Mouse (Mus musculus): ENCODE data around the gene Ski. TPM values are rescaled to one million over a fixed set of nuclear protein-coding genes. Genes with fewer than 3 reads are reported as not detected.

Ski gene
- polyA plus RNA-seq, 1 experiment from 2014 or later: 10.0 TPM

DNA sequence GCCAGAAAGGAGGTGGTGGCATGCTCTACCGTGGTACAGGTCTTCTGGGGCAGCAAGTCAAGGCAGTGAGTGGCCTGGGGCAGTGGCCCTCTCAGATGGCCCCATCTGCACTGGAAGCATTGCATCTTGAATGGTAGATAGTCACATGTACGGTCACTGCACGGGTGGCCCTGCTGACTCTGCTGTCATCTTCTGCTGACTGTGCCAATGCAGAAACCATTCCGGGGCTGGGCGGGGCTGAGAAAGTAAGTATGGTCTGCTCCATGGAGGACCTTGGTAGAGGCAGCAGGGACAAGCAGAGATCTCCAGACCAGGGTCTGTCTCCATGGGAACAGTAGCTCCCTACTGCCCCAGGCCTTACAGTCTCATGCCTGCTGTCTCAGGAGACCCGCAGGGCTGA, 101.2 kb downstream of the Ski start:
- WGBS: 76% methylated on average over 6 of the region's 6 CpGs

DNA sequence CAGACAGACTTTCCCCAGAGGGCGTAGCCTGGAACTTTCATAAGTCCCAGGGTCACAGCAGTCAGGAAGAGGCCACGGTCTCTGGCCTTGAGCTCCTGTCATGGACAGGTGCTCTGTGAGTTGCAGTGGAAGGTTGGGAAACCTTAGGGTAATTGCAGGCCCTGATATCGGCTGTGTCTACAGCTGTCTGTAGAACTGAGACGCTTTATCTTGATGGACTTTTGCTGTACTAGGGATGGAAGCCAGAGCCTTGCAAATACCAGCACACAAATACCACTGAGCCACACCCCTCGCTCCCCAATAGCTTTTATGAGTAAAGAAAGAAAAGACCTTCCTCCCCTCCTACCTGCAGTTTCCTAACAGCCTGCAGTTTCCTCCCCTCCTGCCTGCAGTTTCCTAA, 101.8 kb downstream of the Ski start:
- H3K9me3 ChIP-seq (replicated peaks): no peaks in the 10 kb centered on the region
- H3K4me3 ChIP-seq (replicated peaks): no peak overlapping the region
- ATAC-seq (ENCODE audit: low FRiP score): no peak
- no peaks in the 10 kb centered on the region for H3K36me3 ChIP-seq
- peaks cover 35% of the 10 kb centered on the region for H3K4me1 ChIP-seq
- H3K9ac ChIP-seq (replicated peaks): no peak overlapping the region
- H3K27me3 ChIP-seq (replicated peaks): no peaks in the 10 kb centered on the region; the same call in 1 of the 2 replicates
- no peak overlapping the region for H3K4me2 ChIP-seq
- no peak overlapping the region for H3K27ac ChIP-seq (replicated peaks)
- WGBS: 71% methylated on average over 5 of the region's 5 CpGs

More for the DNA sequence above, 101.2 kb downstream of the Ski start:
- H3K4me2 ChIP-seq: no peak overlapping the region
- H3K27me3 ChIP-seq (replicated peaks): no peaks in the 10 kb centered on the region; the same call in 1 of the 2 replicates
- no peaks in the 10 kb centered on the region for H3K36me3 ChIP-seq
- peaks cover 35% of the 10 kb centered on the region for H3K4me1 ChIP-seq
- no peaks in the 10 kb centered on the region for H3K9me3 ChIP-seq (replicated peaks)
- H3K27ac ChIP-seq (replicated peaks): no peak overlapping the region
- ATAC-seq (ENCODE audit: low FRiP score): no peak
- H3K4me3 ChIP-seq (replicated peaks): no peak overlapping the region
- no peak overlapping the region for H3K9ac ChIP-seq (replicated peaks)

DNA sequence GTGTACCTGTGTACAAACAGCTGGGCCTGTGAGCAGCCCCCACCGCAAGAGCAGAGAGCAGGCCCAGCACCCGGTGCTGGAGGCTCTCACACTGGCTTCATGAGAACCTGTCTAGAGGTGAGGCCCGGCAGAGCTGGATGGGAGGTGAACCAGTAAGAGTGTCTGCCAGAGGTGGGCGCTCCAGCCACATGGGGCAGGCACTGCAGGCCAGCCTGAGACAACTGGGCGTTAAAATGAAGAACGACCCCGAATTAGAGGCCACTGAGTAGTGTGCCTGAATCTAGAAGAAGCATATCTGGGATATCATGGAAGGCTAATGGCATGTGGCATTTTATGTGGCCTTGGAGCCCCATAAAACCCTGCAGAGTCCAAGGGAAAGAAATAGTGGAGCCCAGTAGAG, 102.4 kb downstream of the Ski start:
- no peak overlapping the region for H3K4me2 ChIP-seq
- no peak overlapping the region for H3K27ac ChIP-seq (replicated peaks)
- no peaks in the 10 kb centered on the region; the same call in 1 of the 2 replicates for H3K27me3 ChIP-seq (replicated peaks)
- H3K4me3 ChIP-seq (replicated peaks): no peak overlapping the region
- H3K36me3 ChIP-seq: no peaks in the 10 kb centered on the region
- no peaks in the 10 kb centered on the region for H3K9me3 ChIP-seq (replicated peaks)
- no peak for ATAC-seq (ENCODE audit: low FRiP score)
- peaks cover 35% of the 10 kb centered on the region for H3K4me1 ChIP-seq
- 76% methylated on average over 7 of the region's 7 CpGs for WGBS
- H3K9ac ChIP-seq (replicated peaks): no peak overlapping the region

DNA sequence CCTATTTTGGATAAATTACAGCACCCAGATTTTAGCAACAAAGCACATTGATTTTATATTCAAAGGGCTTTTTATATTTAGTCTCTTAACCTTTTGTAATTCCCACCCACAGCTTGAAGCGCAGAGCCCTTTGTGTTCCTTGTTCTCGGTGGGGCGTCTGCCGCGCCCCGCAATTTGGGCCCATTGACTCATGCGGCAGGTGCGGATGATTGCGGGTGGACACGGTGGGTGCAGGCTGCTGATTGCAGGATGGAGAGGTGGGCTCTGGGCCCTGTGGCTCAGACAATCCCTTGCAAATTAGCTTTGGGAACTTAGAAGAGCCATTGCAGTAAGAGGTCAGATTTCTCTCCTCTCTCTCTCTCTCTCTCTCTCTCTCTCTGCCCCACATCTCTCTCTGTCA, 104.1 kb downstream of the Ski start:
- Histone ChIP-seq H3K4me3 (replicated peaks) (no peak overlapping the region), H3K9me3 (replicated peaks) (no peaks in the 10 kb centered on the region), H3K27me3 (replicated peaks) (no peaks in the 10 kb centered on the region; the same call in 1 of the 2 replicates), H3K36me3 (no peaks in the 10 kb centered on the region), H3K27ac (replicated peaks) (no peak overlapping the region), H3K4me2 (no peak overlapping the region), H3K4me1 (peaks cover 32% of the 10 kb centered on the region), H3K9ac (replicated peaks) (no peak overlapping the region)
- ATAC-seq (ENCODE audit: low FRiP score): no peak
- 27% methylated on average over 10 of the region's 10 CpGs for WGBS

DNA sequence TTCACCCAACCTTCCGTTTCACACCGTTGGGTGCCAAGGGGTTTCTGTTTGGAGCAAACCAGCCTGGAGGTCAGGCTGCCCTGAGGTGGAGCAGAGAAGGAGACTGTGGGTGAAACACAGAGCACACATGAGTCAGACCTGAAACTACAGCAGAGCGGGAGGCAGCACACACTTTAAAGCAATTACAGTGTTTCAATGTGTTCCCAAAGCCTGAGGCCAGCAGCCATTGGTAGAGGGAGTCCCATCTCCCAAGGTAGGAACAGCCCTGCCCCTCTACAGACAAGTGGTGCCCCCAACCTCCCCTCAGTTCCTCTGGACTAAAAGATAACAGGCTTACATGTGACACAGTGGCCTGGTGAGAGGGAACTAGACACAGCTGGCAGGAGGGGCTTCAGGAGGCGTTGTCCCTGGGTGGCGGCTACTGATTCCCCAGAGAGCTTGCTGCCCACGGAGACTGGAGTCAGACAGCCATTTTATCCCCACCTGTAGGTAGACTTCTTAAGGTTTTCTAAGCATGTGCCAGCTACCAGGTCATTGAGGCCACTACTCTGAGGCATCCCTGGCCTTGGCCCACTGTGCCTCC, 104.9 kb downstream of the Ski start:
- Histone ChIP-seq H3K4me1 (peaks cover 25% of the 10 kb centered on the region), H3K27ac (replicated peaks) (no peak overlapping the region), H3K9me3 (replicated peaks) (no peaks in the 10 kb centered on the region), H3K9ac (replicated peaks) (no peak overlapping the region), H3K36me3 (no peaks in the 10 kb centered on the region), H3K4me3 (replicated peaks) (no peak overlapping the region), H3K4me2 (no peak overlapping the region), H3K27me3 (replicated peaks) (no peaks in the 10 kb centered on the region; the same call in 1 of the 2 replicates)
- 75% methylated on average over 6 of the region's 6 CpGs for WGBS
- ATAC-seq (ENCODE audit: low FRiP score): no peak

DNA sequence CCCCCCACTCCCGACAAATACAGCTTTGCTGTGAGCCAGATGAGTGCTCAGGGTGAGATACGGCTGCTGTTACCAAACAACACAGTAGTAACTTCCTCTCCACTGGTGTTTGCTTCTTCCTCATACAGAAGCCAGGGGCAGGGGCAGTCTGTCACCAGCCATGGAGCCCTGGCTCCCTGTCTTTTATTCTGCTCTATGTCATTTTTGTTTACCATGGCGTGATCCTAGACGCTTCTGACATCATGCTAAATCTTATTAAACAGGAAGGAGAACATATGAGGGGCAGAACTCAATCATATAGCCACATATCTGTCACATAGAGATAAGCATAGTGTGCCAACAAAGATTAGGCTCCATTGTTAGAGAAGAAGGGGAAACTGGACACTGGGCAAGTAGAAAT, 105.8 kb downstream of the Ski start:
- no peaks in the 10 kb centered on the region for H3K9me3 ChIP-seq (replicated peaks)
- no peak overlapping the region for H3K27ac ChIP-seq (replicated peaks)
- no peaks in the 10 kb centered on the region; the same call in 1 of the 2 replicates for H3K27me3 ChIP-seq (replicated peaks)
- H3K4me1 ChIP-seq: peaks cover 18% of the 10 kb centered on the region
- no peak overlapping the region for H3K9ac ChIP-seq (replicated peaks)
- H3K4me3 ChIP-seq (replicated peaks): no peak overlapping the region
- ATAC-seq (ENCODE audit: low FRiP score): no peak
- no peak overlapping the region for H3K4me2 ChIP-seq
- 72% methylated on average over 4 of the region's 4 CpGs for WGBS
- no peaks in the 10 kb centered on the region for H3K36me3 ChIP-seq

DNA sequence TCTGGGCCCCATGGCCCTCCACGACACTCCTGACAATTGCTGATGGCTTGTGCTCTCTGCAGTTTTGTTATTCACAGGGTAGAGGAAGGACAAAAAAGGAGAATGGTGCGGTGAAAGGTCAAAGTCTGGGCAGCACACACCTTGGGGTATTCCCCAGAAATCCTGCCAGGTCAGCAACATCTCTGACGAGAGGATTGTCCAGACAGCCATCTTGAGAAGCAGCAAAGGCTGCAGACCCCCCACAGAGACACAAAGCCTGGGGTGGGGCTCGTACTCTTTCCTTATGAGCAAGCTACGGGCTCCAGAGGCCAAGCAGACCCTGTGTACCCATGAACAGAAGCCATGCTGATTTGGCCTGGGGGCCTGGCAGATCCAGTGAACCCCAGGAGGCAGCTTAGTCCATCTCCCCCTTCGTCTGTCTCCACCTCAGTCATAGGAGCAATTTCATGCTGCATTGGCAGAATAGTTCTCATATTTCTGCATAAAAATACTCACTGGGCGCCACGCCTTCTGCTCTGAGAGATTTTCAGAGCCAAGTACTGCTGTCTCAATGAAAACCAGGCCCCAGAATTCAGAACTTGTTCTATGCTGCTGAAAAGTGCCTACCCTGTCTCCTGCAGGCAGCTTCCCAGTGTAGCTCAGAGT, 108.5 kb downstream of the Ski start:
- H3K4me3 ChIP-seq (replicated peaks): no peak overlapping the region
- no peak overlapping the region for H3K27ac ChIP-seq (replicated peaks)
- no peak overlapping the region; the same call in 1 of the 2 replicates for H3K9ac ChIP-seq (replicated peaks)
- 69% methylated on average over 8 of the region's 8 CpGs for WGBS
- H3K27me3 ChIP-seq (replicated peaks): no peaks in the 10 kb centered on the region; the same call in 1 of the 2 replicates
- H3K36me3 ChIP-seq: no peaks in the 10 kb centered on the region
- ATAC-seq (ENCODE audit: low FRiP score): no peak
- no peak overlapping the region for H3K4me2 ChIP-seq
- no peaks in the 10 kb centered on the region for H3K9me3 ChIP-seq (replicated peaks)
- peaks cover 11% of the 10 kb centered on the region for H3K4me1 ChIP-seq

DNA sequence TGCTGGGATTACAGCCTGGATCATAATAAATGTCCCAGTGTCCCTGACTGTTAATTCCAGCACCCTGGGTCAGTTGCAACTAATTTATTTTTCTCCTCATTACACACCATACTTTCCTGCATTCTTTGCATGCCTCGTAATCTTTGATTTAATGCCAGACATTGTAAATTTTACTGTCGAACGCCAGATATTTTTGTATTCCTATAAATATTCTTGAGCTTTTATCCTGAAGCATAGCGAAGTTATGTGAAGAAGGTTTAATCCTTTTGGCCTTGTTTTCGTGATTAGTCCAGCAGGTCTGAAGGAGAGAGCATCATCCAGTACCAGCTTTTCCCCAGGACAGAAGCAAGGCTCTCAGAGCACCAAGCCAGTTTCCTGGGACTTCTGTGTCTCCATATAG, 112.9 kb downstream of the Ski start:
- no peak overlapping the region for H3K27ac ChIP-seq (replicated peaks)
- H3K27me3 ChIP-seq (replicated peaks): no peaks in the 10 kb centered on the region
- peaks cover 3% of the 10 kb centered on the region; the same call in 1 of the 2 replicates for H3K4me1 ChIP-seq
- 66% methylated on average over 5 of the region's 5 CpGs for WGBS
- H3K36me3 ChIP-seq: no peaks in the 10 kb centered on the region
- H3K4me2 ChIP-seq: no peak overlapping the region
- H3K9ac ChIP-seq (replicated peaks): no peak overlapping the region
- no peaks in the 10 kb centered on the region for H3K9me3 ChIP-seq (replicated peaks)
- H3K4me3 ChIP-seq (replicated peaks): no peak overlapping the region
- ATAC-seq (ENCODE audit: low FRiP score): no peak

DNA sequence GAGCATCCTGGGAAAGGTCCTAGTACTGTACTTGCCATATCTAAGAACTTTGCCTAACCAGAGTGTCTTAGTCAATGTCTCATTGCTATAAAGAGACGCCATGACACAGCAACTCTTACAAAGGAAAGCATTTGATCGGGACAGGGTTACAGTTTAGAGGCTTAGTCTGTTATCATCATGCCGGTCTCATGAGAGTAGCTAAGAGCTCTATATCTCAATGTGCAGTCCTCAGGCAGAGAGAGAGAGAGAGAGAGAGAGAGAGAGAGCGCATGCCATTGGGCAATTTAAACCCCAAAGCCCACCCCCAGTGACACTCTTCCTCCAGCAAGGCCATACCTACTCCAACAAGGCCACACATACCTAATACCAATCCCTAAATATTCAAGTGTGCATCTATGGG, 114.5 kb downstream of the Ski start:
- no peak overlapping the region for H3K4me2 ChIP-seq
- no peak overlapping the region for H3K9ac ChIP-seq (replicated peaks)
- H3K27me3 ChIP-seq (replicated peaks): no peaks in the 10 kb centered on the region
- H3K4me3 ChIP-seq (replicated peaks): no peak overlapping the region
- no peaks in the 10 kb centered on the region for H3K36me3 ChIP-seq
- no peaks in the 10 kb centered on the region for H3K9me3 ChIP-seq (replicated peaks)
- 92% methylated on average over 4 of the region's 4 CpGs for WGBS
- no peak for ATAC-seq (ENCODE audit: low FRiP score)
- H3K4me1 ChIP-seq: no peaks in the 10 kb centered on the region
- no peak overlapping the region for H3K27ac ChIP-seq (replicated peaks)

Other genes with a start within 250 kb of the Ski start
- gene Plch2, start 165.8 kb downstream of the Ski start, polyA plus RNA-seq (2015; fragmentation: Nextera tagmentation; extraction: Ambion mirVana): 16.0 and 18.7 TPM in 2 replicates
- 22.3 and 23.5 TPM in 2 replicates for gene Pex10, start 155.6 kb downstream of the Ski start, polyA plus RNA-seq (2015; fragmentation: Nextera tagmentation; extraction: Ambion mirVana)
- 130 and 139 TPM in 2 replicates for gene Rer1, start 136.2 kb downstream of the Ski start, polyA plus RNA-seq (2015; fragmentation: Nextera tagmentation; extraction: Ambion mirVana)
- 6.4 and 6.7 TPM in 2 replicates for gene Morn1, start 136.0 kb downstream of the Ski start, polyA plus RNA-seq (2015; fragmentation: Nextera tagmentation; extraction: Ambion mirVana)
- 69.7 and 73.1 TPM in 2 replicates for gene Faap20, start 27.2 kb upstream of the Ski start, polyA plus RNA-seq (2015; fragmentation: Nextera tagmentation; extraction: Ambion mirVana)
- 80.1 and 87.4 TPM in 2 replicates for gene Prkcz, start 138.8 kb upstream of the Ski start, polyA plus RNA-seq (2015; fragmentation: Nextera tagmentation; extraction: Ambion mirVana)
- gene Gabrd, start 175.5 kb upstream of the Ski start, polyA plus RNA-seq (2015; fragmentation: Nextera tagmentation; extraction: Ambion mirVana): 0.18 and 0.26 TPM in 2 replicates
- gene Cfap74, start 186.6 kb upstream of the Ski start, polyA plus RNA-seq (2015; fragmentation: Nextera tagmentation; extraction: Ambion mirVana): 4.4 TPM in 2 replicates
- gene Tmem52, start 246.5 kb upstream of the Ski start, polyA plus RNA-seq (2015; fragmentation: Nextera tagmentation; extraction: Ambion mirVana): 0.27 and 0.28 TPM in 2 replicates